Mouse (Mus musculus) lung, embryonic 16.5 days (tissue): ENCODE data around the gene Mtg2. TPM values are rescaled to one million over a fixed set of nuclear protein-coding genes. Genes with fewer than 3 reads are reported as not detected.

Experiments
- ATAC-seq: fragments of 200-750 bp; cut with Nextera tagmentation; 2 replicates; pipeline ENCODE4 v1.8.0; 2017; ENCODE audit warnings: low read depth, mild to moderate bottlenecking, moderate library complexity
- H3K27ac ChIP-seq: fragments of 300-500 bp; sonication (generic); 2 replicates; pipeline ENCODE4 v1.5.1; 2014; ENCODE audit warnings: mild to moderate bottlenecking, control low read depth, low read length
- H3K27me3 ChIP-seq: fragments of 300-500 bp; sonication (generic); 2 replicates; pipeline ENCODE4 v1.6.1; 2014; ENCODE audit warnings: low read depth, low read length, mixed read lengths; ENCODE audit not compliant: control insufficient read depth, insufficient read depth
- H3K36me3 ChIP-seq: fragments of 300-500 bp; sonication (generic); 2 replicates; pipeline ENCODE4 v1.6.1; 2014; ENCODE audit warnings: low read length; ENCODE audit not compliant: control insufficient read depth, insufficient read depth
- H3K4me1 ChIP-seq: fragments of 300-500 bp; sonication (generic); replicated peaks from 2 replicates; pipeline ENCODE4 v1.6.1; 2014; ENCODE audit warnings: low read length, mixed read lengths; ENCODE audit not compliant: control insufficient read depth, insufficient read depth
- H3K4me2 ChIP-seq: fragments of 300-500 bp; sonication (generic); 2 replicates; pipeline ENCODE4 v1.6.1; 2014; ENCODE audit warnings: low read depth, low read length, control low read depth
- H3K4me3 ChIP-seq: fragments of 300-500 bp; sonication (generic); 2 replicates; pipeline ENCODE4 v1.5.1; 2014; ENCODE audit warnings: mild to moderate bottlenecking, low read length, control low read depth
- H3K9ac ChIP-seq: fragments of 300-500 bp; sonication (generic); 2 replicates; pipeline ENCODE4 v1.6.1; 2014; ENCODE audit warnings: low read length, control low read depth
- H3K9me3 ChIP-seq: fragments of 300-500 bp; sonication (generic); 2 replicates; pipeline ENCODE4 v1.6.1; 2016; ENCODE audit warnings: low read length; ENCODE audit not compliant: control insufficient read depth
- WGBS: fragments of 180-500 bp; shearing (Covaris S2); extraction: QIAGEN DNeasy Blood & Tissue Kit; methylation state at CpG from one replicate; pipeline ENCODE4 v1.1.7; 2014; 5-methylcytosine and 5-hydroxymethylcytosine counted together
- polyA plus RNA-seq: library from polyadenylated mRNA; unstranded; fragments of >200 nt; fragmentation: Nextera tagmentation; extraction: Ambion mirVana; gene quantifications from 2 replicates; pipeline ENCODE4 v1.2.1, GENCODE M21; 2015

Gene Mtg2
- polyA plus RNA-seq, 1 experiment from 2014 or later = 27.4 TPM

DNA sequence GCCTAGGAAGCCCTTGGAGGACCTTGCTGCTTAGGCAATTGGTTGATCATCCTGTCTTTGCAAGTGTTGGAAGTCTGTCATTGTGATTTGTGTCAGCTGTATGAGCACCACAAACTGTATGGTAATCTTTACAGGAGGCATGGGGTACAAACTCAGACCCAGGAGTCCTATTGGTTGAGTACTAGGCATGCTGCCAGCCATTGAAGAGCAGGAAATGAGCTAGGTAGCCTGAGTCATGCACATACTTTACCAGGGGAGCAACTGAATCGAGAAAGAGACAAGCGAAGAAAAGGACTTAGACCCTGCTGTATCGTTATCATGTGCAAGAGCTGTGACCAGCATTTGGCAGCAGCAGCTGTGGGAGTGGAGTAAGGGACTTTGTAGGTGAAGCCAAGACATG lies 37.5 kb upstream of the Mtg2 start:
- Histone ChIP-seq H3K4me3 (no peak overlapping the region), H3K36me3 (peaks cover 65% of the 10 kb centered on the region), H3K4me1 (peaks cover under 1% of the 10 kb centered on the region), H3K27me3 (no peaks in the 10 kb centered on the region), H3K9ac (no peak overlapping the region), H3K9me3 (no peaks in the 10 kb centered on the region), H3K4me2 (no peak overlapping the region), H3K27ac (no peak overlapping the region)
- ATAC-seq = no peak
- 68% methylated on average over 3 of the region's 3 CpGs for WGBS

DNA sequence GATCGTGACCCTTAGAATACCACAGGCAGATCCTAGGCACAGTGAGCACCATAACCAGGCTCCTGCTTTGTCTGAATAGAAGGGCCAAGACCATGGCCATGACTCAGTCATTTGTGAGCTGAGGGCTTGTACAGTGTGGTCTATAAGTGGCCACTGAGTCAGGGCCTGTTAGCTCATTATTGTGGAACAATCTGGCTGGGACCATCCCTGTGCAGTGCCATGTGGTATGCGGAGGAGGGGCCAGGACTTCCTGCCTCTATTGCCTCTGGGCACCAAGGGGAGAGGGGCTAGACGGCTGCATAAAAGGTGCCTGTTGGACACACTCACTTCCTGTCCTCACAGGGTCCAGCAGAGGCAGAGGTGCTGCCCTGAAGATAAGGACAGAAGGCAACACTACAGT lies 36.4 kb upstream of the Mtg2 start:
- Histone ChIP-seq H3K9ac (no peak overlapping the region), H3K36me3 (peaks cover 70% of the 10 kb centered on the region), H3K9me3 (no peaks in the 10 kb centered on the region), H3K27ac (no peak overlapping the region), H3K4me3 (no peak overlapping the region), H3K4me2 (no peak overlapping the region), H3K27me3 (no peaks in the 10 kb centered on the region), H3K4me1 (no peaks in the 10 kb centered on the region)
- no peak for ATAC-seq
- WGBS = 53% methylated on average over 3 of the region's 3 CpGs

GRCm38 (mm10) chr2:180034753-180035152 lies 35.6 kb upstream of the Mtg2 start:
- Histone ChIP-seq H3K4me1 (peaks cover 2% of the 10 kb centered on the region), H3K9me3 (no peaks in the 10 kb centered on the region), H3K36me3 (peaks cover 70% of the 10 kb centered on the region), H3K27ac (no peak overlapping the region), H3K4me2 (no peak overlapping the region), H3K27me3 (no peaks in the 10 kb centered on the region), H3K4me3 (no peak overlapping the region), H3K9ac (no peak overlapping the region)
- WGBS = 55% methylated on average over 5 of the region's 5 CpGs
- ATAC-seq = peak; percentile 27; the same call in 1 of the 2 replicates

GRCm38 (mm10) chr2:180040406-180040805 lies 30.0 kb upstream of the Mtg2 start:
- no peak overlapping the region for H3K27ac ChIP-seq
- H3K36me3 ChIP-seq = peaks cover 32% of the 10 kb centered on the region
- no peaks in the 10 kb centered on the region for H3K27me3 ChIP-seq
- H3K9me3 ChIP-seq = no peaks in the 10 kb centered on the region
- H3K4me2 ChIP-seq = peak overlapping the region; percentile 87
- ATAC-seq = no peak
- H3K9ac ChIP-seq = peak overlapping the region; percentile 91; the same call in 1 of the 2 replicates
- WGBS = 36% methylated on average over 6 of the region's 6 CpGs
- H3K4me1 ChIP-seq = peaks cover 23% of the 10 kb centered on the region
- no peak overlapping the region for H3K4me3 ChIP-seq

GRCm38 (mm10) chr2:180041577-180042255 lies 28.7 kb upstream of the Mtg2 start:
- Histone ChIP-seq H3K27ac (peak overlapping the region; percentile 90), H3K36me3 (peaks cover 21% of the 10 kb centered on the region), H3K9ac (peak overlapping the region; percentile 91), H3K4me1 (peaks cover 23% of the 10 kb centered on the region), H3K27me3 (no peaks in the 10 kb centered on the region), H3K4me2 (peak overlapping the region; percentile 87), H3K4me3 (peak overlapping the region; percentile 97), H3K9me3 (no peaks in the 10 kb centered on the region)
- peak; percentile 41 for ATAC-seq
- 0% methylated on average over 63 of the region's 66 CpGs for WGBS

GRCm38 (mm10) chr2:180042256-180042857 lies 28.0 kb upstream of the Mtg2 start, which contains the start of the genes Psma7 and Ss18l1:
TSS of gene Psma7 (minus strand) at chr2:180042433.
TSS of gene Ss18l1 (plus strand) at chr2:180042509.
- under 1% methylated on average over 75 of the region's 78 CpGs for WGBS
- Histone ChIP-seq H3K36me3 (peaks cover 14% of the 10 kb centered on the region), H3K9ac (peak within 1 kb of the TSS; percentile 91), H3K27me3 (no peaks in the 10 kb centered on the region), H3K4me1 (peaks cover 23% of the 10 kb centered on the region), H3K4me2 (peak within 1 kb of the TSS; percentile 87), H3K4me3 (peak within 1 kb of the TSS; percentile 97), H3K9me3 (no peaks in the 10 kb centered on the region), H3K27ac (peak within 1 kb of the TSS; percentile 90)
- peak; percentile 97 for ATAC-seq

DNA sequence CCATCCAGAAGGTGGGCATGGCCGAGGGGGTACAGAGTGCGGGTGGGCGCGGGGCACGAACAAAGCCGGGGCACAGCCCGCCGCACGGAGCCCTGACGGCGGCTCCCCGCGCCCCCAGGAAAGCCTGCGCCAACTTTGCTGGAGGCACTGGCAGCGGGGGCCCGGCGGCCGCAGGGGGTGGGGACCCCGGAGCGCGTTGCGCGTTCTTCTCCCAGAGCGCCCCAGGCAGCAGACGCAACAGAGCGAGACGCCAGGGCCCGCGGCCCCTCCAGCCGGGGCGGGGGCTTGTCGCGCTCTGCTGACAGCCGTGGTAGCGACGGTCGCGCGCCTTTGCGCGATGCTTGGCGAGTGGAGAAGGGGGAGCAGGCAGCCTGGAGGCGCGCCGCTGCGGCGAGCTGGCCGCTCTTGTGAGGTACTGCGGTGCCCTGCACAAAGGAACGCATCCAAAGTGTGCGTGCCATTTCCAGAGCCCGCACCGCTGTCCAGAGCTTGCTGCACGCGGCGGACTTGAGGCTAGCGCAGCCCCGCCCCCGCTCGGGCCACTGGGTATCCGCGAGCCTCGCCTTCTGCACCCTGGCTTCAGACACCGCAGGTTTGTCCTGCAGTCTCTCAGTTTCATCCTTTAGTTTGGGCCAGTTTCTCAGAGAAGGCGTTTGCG lies 27.4 kb upstream of the Mtg2 start:
- Histone ChIP-seq H3K4me1 (peaks cover 23% of the 10 kb centered on the region), H3K27me3 (no peaks in the 10 kb centered on the region), H3K9ac (peak overlapping the region; percentile 91), H3K4me2 (peak overlapping the region; percentile 87), H3K9me3 (no peaks in the 10 kb centered on the region), H3K4me3 (peak overlapping the region; percentile 97), H3K27ac (peak overlapping the region; percentile 90), H3K36me3 (peaks cover 12% of the 10 kb centered on the region)
- WGBS = under 1% methylated on average over 63 of the region's 66 CpGs
- peak; percentile 64 for ATAC-seq

DNA sequence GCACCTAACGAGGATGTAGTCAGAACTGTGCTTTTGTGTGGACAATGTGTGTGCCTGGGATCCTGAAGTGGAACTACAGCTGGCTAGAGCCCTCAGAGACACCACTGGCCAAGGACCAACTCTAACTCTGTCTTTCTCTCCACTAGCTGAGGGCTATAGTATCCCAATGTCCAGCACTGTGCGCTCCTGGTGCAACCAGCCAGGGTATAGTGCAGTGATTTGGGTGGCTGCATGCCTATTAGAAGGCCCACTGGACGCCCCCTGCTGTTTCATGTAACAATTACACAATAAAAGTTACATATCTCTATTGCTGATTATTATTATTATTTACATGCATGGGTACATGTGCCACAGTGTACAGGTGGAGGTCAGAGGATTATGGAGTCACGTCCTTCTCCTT lies 25.1 kb upstream of the Mtg2 start:
- Histone ChIP-seq H3K9me3 (no peaks in the 10 kb centered on the region), H3K4me3 (no peak overlapping the region), H3K9ac (no peak overlapping the region), H3K27me3 (no peaks in the 10 kb centered on the region), H3K4me1 (peaks cover 19% of the 10 kb centered on the region), H3K36me3 (no peaks in the 10 kb centered on the region), H3K27ac (no peak overlapping the region), H3K4me2 (no peak overlapping the region)
- WGBS = 47% methylated on average over 4 of the region's 4 CpGs
- ATAC-seq = no peak

- Histone ChIP-seq H3K36me3 (no peaks in the 10 kb centered on the region), H3K27me3 (no peaks in the 10 kb centered on the region), H3K4me2 (no peak overlapping the region), H3K9me3 (no peaks in the 10 kb centered on the region), H3K9ac (no peak overlapping the region), H3K4me3 (no peak overlapping the region), H3K4me1 (peaks cover 9% of the 10 kb centered on the region), H3K27ac (no peak overlapping the region)
- WGBS = 51% methylated on average over 3 of the region's 3 CpGs
- no peak for ATAC-seq
Measured at GRCm38 (mm10) chr2:180047580-180047979, 22.8 kb upstream of the Mtg2 start.
